Mouse (Mus musculus) small intestine, adult 2 months (tissue): ENCODE measurements around the gene Mtcl1.

Source experiments
- CTCF ChIP-seq: fragments of 200-500 bp; IDR thresholded peaks from 2 replicates; pipeline ENCODE4 v1.5.1; 2012; ENCODE audit warnings: low read depth, mild to moderate bottlenecking, control low read depth, inconsistent platforms, low read length, moderate library complexity, mixed read lengths; ENCODE audit not compliant: insufficient replicate concordance, insufficient read length; ENCODE audit errors: extremely low read depth
- POLR2A ChIP-seq: fragments of 200-500 bp; IDR thresholded peaks from 2 replicates; pipeline ENCODE4 v1.6.1; 2012; ENCODE audit warnings: low read depth, mild to moderate bottlenecking, control low read depth, inconsistent platforms, low read length, moderate library complexity

GRCm38 (mm10) chr17:66318031-66318430 is 131.5 kb downstream of the Mtcl1 start:
- no peak for TF ChIP-seq CTCF
- no peak for TF ChIP-seq POLR2A
